In genomic region chr9:108082549-108082948, GRCm38 (mm10) we compare ENCODE assay signal across 8 mouse cellular contexts. TPM values are rescaled to one million over a fixed set of nuclear protein-coding genes. Genes with fewer than 3 reads are reported as not detected.
DNase-seq lines count a peak whose midpoint lies in the region; ATAC-seq and TF ChIP-seq lines count a peak whose summit lies in the region.

No protein-coding gene starts in this region.

- H3K4me1 ChIP-seq in testis, adult 2 months (ENCODE audit: control insufficient read depth, insufficient read depth, low read length): peaks cover 20% of the 10 kb centered on the region
- peaks cover 21% of the 10 kb centered on the region for H3K4me1 ChIP-seq in limb, embryonic 12.5 days (replicated peaks)
- peaks cover 24% of the 10 kb centered on the region for H3K4me1 ChIP-seq in stomach, embryonic 16.5 days (ENCODE audit: control insufficient read depth, insufficient read depth, low read length)

- no peaks in the 10 kb centered on the region for H3K9me3 ChIP-seq in limb, embryonic 12.5 days
- no peaks in the 10 kb centered on the region for H3K9me3 ChIP-seq in stomach, embryonic 16.5 days (replicated peaks; ENCODE audit: control insufficient read depth, low read length)

- TF ChIP-seq POLR2A in testis, adult 2 months (IDR thresholded peaks at IDR 0.05; ENCODE audit: control insufficient read depth, low read depth, low read length): no peak

- WGBS in limb, embryonic 12.5 days: 6% methylated on average over 19 of the region's 19 CpGs
- 7% methylated on average over 19 of the region's 19 CpGs for WGBS in stomach, embryonic 16.5 days

- no peak overlapping the region for H3K9ac ChIP-seq in limb, embryonic 12.5 days (replicated peaks)
- peak overlapping the region; percentile 48 for H3K9ac ChIP-seq in stomach, embryonic 16.5 days (ENCODE audit: low read length)

- no peak overlapping the region for H3K27ac ChIP-seq in testis, adult 2 months (ENCODE audit: control insufficient read depth, insufficient read depth, low read depth, low read length)
- no peak overlapping the region for H3K27ac ChIP-seq in limb, embryonic 12.5 days
- no peak overlapping the region for H3K27ac ChIP-seq in stomach, embryonic 16.5 days (ENCODE audit: low read length)

- peak overlapping the region; percentile 14; the same call in 1 of the 2 replicates for H3K4me3 ChIP-seq in testis, adult 2 months (ENCODE audit: control insufficient read depth, low read depth, low read length)
- H3K4me3 ChIP-seq in limb, embryonic 12.5 days (replicated peaks): peak overlapping the region; percentile 19
- peak overlapping the region; percentile 28 for H3K4me3 ChIP-seq in stomach, embryonic 16.5 days (replicated peaks; ENCODE audit: low read length)

- peak; percentile 67 for DNase-seq in cerebellum, adult 9-11 months
- no peak for DNase-seq in cerebellum, adult 11 months
- DNase-seq in testis, postnatal 10 days (ENCODE audit: low spot score): no peak
- DNase-seq in urinary bladder, adult 18-20 months (ENCODE audit: low spot score in 2 of 2): no peak
- DNase-seq in adrenal gland, postnatal 14 days: no peak

- peak overlapping the region; percentile 47 for H3K4me2 ChIP-seq in limb, embryonic 12.5 days
- H3K4me2 ChIP-seq in stomach, embryonic 16.5 days (ENCODE audit: low read depth, low read length): peak overlapping the region; percentile 43

- no peaks in the 10 kb centered on the region for H3K27me3 ChIP-seq in testis, adult 2 months (ENCODE audit: control insufficient read depth, insufficient read depth, low read length)
- peaks cover 51% of the 10 kb centered on the region for H3K27me3 ChIP-seq in limb, embryonic 12.5 days
- peaks cover 21% of the 10 kb centered on the region for H3K27me3 ChIP-seq in stomach, embryonic 16.5 days (ENCODE audit: control insufficient read depth, insufficient read depth, low read length)

- H3K36me3 ChIP-seq in testis, adult 2 months (ENCODE audit: control insufficient read depth, insufficient read depth, low read length): no peaks in the 10 kb centered on the region
- peaks cover 39% of the 10 kb centered on the region for H3K36me3 ChIP-seq in limb, embryonic 12.5 days
- H3K36me3 ChIP-seq in stomach, embryonic 16.5 days (ENCODE audit: control insufficient read depth, insufficient read depth, low read length): peaks cover 10% of the 10 kb centered on the region

- no peak for ATAC-seq in limb, embryonic 12.5 days (ENCODE audit: insufficient number of reproducible peaks, insufficient read depth, low FRiP score, low TSS enrichment, low read depth)
- no peak for ATAC-seq in stomach, embryonic 16.5 days (ENCODE audit: insufficient read depth, low FRiP score)

- TF ChIP-seq CTCF in testis, adult 2 months (IDR thresholded peaks at IDR 0.05; ENCODE audit: control insufficient read depth, insufficient read depth, insufficient replicate concordance, low read depth, low read length): no peak

RNA-seq across cellular contexts. Expression of gene Rnf123, which starts 0.6 kb away (rescaled TPM):
- 82.8 and 86.7 TPM in 2 replicates for polyA plus RNA-seq in testis, adult 2 months (2012; rRNA removed)
- polyA plus RNA-seq in limb, embryonic 12.5 days (2016; fragmentation: Nextera tagmentation; extraction: Ambion mirVana): 30.5 and 38.0 TPM in 2 replicates
- polyA plus RNA-seq in stomach, embryonic 16.5 days (2015; fragmentation: Nextera tagmentation; extraction: Ambion mirVana): 31.2 and 32.8 TPM in 2 replicates
- 54.2 and 66.6 TPM in 2 replicates for total RNA-seq in adrenal gland, postnatal 14 days (2021)

RNA-seq across cellular contexts. Expression of gene Mst1, which starts 2.3 kb away (rescaled TPM):
- polyA plus RNA-seq in testis, adult 2 months (2012; rRNA removed): 0.59 and 0.90 TPM in 2 replicates
- 0.18 and 0.51 TPM in 2 replicates for polyA plus RNA-seq in limb, embryonic 12.5 days (2016; fragmentation: Nextera tagmentation; extraction: Ambion mirVana)
- polyA plus RNA-seq in stomach, embryonic 16.5 days (2015; fragmentation: Nextera tagmentation; extraction: Ambion mirVana): 7.8 and 8.7 TPM in 2 replicates
- total RNA-seq in adrenal gland, postnatal 14 days (2021): 1.4 and 20.2 TPM in 2 replicates

RNA-seq across cellular contexts. Expression of gene Apeh, which starts 11.9 kb away (rescaled TPM):
- polyA plus RNA-seq in testis, adult 2 months (2012; rRNA removed): 19.2 and 21.2 TPM in 2 replicates
- 56.9 and 57.9 TPM in 2 replicates for polyA plus RNA-seq in limb, embryonic 12.5 days (2016; fragmentation: Nextera tagmentation; extraction: Ambion mirVana)
- polyA plus RNA-seq in stomach, embryonic 16.5 days (2015; fragmentation: Nextera tagmentation; extraction: Ambion mirVana): 75.1 and 82.7 TPM in 2 replicates
- 76.2 and 76.5 TPM in 2 replicates for total RNA-seq in adrenal gland, postnatal 14 days (2021)

RNA-seq across cellular contexts. Expression of gene Amigo3, which starts 29.6 kb away (rescaled TPM):
- polyA plus RNA-seq in testis, adult 2 months (2012; rRNA removed): 1.3 and 1.4 TPM in 2 replicates
- polyA plus RNA-seq in limb, embryonic 12.5 days (2016; fragmentation: Nextera tagmentation; extraction: Ambion mirVana): 3.1 and 3.7 TPM in 2 replicates
- polyA plus RNA-seq in stomach, embryonic 16.5 days (2015; fragmentation: Nextera tagmentation; extraction: Ambion mirVana): 3.9 and 4.5 TPM in 2 replicates
- 4.1 and 4.4 TPM in 2 replicates for total RNA-seq in adrenal gland, postnatal 14 days (2021)

RNA-seq across cellular contexts. Expression of gene Gmppb, which starts 33.5 kb away (rescaled TPM):
- 21.5 and 21.6 TPM in 2 replicates for polyA plus RNA-seq in testis, adult 2 months (2012; rRNA removed)
- polyA plus RNA-seq in limb, embryonic 12.5 days (2016; fragmentation: Nextera tagmentation; extraction: Ambion mirVana): 22.5 and 25.5 TPM in 2 replicates
- polyA plus RNA-seq in stomach, embryonic 16.5 days (2015; fragmentation: Nextera tagmentation; extraction: Ambion mirVana): 49.3 and 56.1 TPM in 2 replicates
- 20.2 and 20.9 TPM in 2 replicates for total RNA-seq in adrenal gland, postnatal 14 days (2021)
